Mouse (Mus musculus): Measurements from ENCODE around the gene Grm6. TPM values are rescaled to one million over a fixed set of nuclear protein-coding genes. Genes with fewer than 3 reads are reported as not detected.

The Grm6 gene
- total and polyA plus RNA-seq, 2 experiments = not detected

GRCm38 (mm10) chr11:50850989-50851601, 610 bp downstream of the Grm6 start:
- H3K36me3 ChIP-seq (ENCODE audit: control insufficient read depth, insufficient read depth, low read length) = no peaks in the 10 kb centered on the region
- peak overlapping the region; percentile 19; the same call in 1 of the 2 replicates for H3K4me3 ChIP-seq (ENCODE audit: insufficient read depth, low read depth, low read length)
- H3K27ac ChIP-seq (replicated peaks; ENCODE audit: insufficient read depth, low read depth, low read length) = no peak overlapping the region
- WGBS = 1% methylated on average over 68 of the region's 72 CpGs
- TF ChIP-seq CTCF (IDR thresholded peaks at IDR 0.05; ENCODE audit: low read depth, low read length) (no peak), POLR2A (IDR thresholded peaks at IDR 0.05; ENCODE audit: extremely low read depth, insufficient read depth, low read length) (no peak)
- H3K4me1 ChIP-seq (ENCODE audit: control insufficient read depth, insufficient read depth, low read length) = peaks cover 5% of the 10 kb centered on the region; the same call in 1 of the 2 replicates
- no peak for DNase-seq (ENCODE audit: extremely low read depth, low read depth, low spot score)
- H3K27me3 ChIP-seq (ENCODE audit: control insufficient read depth, insufficient read depth, low read length) = peaks cover 14% of the 10 kb centered on the region
- no peaks in the 10 kb centered on the region for H3K79me2 ChIP-seq (ENCODE audit: control insufficient read depth, insufficient read depth, low read length)
- H3K9ac ChIP-seq (ENCODE audit: low read depth, low read length) = peak overlapping the region; percentile 14; the same call in 1 of the 2 replicates

DNA sequence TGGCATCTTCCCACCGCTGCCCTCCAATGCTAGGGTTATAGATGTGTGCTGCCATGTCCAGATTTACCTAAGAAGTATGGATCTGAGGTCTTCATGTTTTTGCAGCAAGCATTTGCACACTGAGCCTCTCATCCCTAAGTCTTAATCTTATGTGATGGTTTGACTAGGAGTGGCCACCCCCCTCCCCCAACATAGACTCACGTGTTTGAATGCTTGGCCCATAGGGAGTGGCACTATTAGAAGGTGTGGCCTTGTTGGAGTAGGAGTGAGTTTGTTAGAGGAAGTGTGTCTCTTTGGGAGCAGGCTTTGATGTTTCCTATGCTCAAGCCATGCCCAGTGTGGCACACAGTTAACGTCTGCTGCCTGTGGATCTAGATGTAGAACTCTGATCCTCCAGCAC, 28.2 kb downstream of the Grm6 start:
- WGBS = 89% methylated on average over 3 of the region's 3 CpGs
- no peaks in the 10 kb centered on the region for H3K4me1 ChIP-seq (ENCODE audit: control insufficient read depth, insufficient read depth, low read length)
- peaks cover 8% of the 10 kb centered on the region for H3K36me3 ChIP-seq (ENCODE audit: control insufficient read depth, insufficient read depth, low read length)
- H3K27ac ChIP-seq (replicated peaks; ENCODE audit: insufficient read depth, low read depth, low read length) = no peak overlapping the region
- no peaks in the 10 kb centered on the region for H3K79me2 ChIP-seq (ENCODE audit: control insufficient read depth, insufficient read depth, low read length)
- no peak overlapping the region for H3K9ac ChIP-seq (ENCODE audit: low read depth, low read length)
- no peaks in the 10 kb centered on the region for H3K27me3 ChIP-seq (ENCODE audit: control insufficient read depth, insufficient read depth, low read length)
- no peak for TF ChIP-seq CTCF (IDR thresholded peaks at IDR 0.05; ENCODE audit: low read depth, low read length)
- no peak for TF ChIP-seq POLR2A (IDR thresholded peaks at IDR 0.05; ENCODE audit: extremely low read depth, insufficient read depth, low read length)
- no peak for DNase-seq (ENCODE audit: extremely low read depth, low read depth, low spot score)
- no peak overlapping the region for H3K4me3 ChIP-seq (ENCODE audit: insufficient read depth, low read depth, low read length)

DNA sequence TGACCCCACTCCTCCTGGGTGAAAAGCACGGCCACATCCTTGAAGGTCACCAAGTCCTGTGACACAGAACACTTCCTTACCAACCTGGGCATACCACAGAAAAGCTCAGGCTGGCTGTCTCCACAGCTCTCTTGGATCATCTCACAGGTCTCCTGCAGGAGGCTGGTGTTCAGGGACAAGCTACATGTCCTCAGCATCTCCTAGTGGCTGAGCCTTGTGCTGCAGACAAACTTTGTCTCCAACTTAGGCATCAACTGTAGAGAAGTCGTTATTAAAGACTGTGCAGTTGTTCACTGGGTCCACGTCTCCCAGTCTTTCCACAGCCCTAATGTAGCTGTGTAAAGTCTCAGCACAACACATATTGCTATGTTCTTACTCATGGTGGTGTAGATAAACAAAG, 33.3 kb downstream of the Grm6 start:
- WGBS = 71% methylated on average over 3 of the region's 3 CpGs
- Histone ChIP-seq H3K4me1 (ENCODE audit: control insufficient read depth, insufficient read depth, low read length) (no peaks in the 10 kb centered on the region), H3K9ac (ENCODE audit: low read depth, low read length) (no peak overlapping the region), H3K36me3 (ENCODE audit: control insufficient read depth, insufficient read depth, low read length) (no peaks in the 10 kb centered on the region), H3K79me2 (ENCODE audit: control insufficient read depth, insufficient read depth, low read length) (no peaks in the 10 kb centered on the region), H3K27me3 (ENCODE audit: control insufficient read depth, insufficient read depth, low read length) (no peaks in the 10 kb centered on the region), H3K4me3 (ENCODE audit: insufficient read depth, low read depth, low read length) (no peak overlapping the region), H3K27ac (replicated peaks; ENCODE audit: insufficient read depth, low read depth, low read length) (no peak overlapping the region)
- no peak for TF ChIP-seq CTCF (IDR thresholded peaks at IDR 0.05; ENCODE audit: low read depth, low read length)
- no peak for TF ChIP-seq POLR2A (IDR thresholded peaks at IDR 0.05; ENCODE audit: extremely low read depth, insufficient read depth, low read length)
- no peak for DNase-seq (ENCODE audit: extremely low read depth, low read depth, low spot score)

DNA sequence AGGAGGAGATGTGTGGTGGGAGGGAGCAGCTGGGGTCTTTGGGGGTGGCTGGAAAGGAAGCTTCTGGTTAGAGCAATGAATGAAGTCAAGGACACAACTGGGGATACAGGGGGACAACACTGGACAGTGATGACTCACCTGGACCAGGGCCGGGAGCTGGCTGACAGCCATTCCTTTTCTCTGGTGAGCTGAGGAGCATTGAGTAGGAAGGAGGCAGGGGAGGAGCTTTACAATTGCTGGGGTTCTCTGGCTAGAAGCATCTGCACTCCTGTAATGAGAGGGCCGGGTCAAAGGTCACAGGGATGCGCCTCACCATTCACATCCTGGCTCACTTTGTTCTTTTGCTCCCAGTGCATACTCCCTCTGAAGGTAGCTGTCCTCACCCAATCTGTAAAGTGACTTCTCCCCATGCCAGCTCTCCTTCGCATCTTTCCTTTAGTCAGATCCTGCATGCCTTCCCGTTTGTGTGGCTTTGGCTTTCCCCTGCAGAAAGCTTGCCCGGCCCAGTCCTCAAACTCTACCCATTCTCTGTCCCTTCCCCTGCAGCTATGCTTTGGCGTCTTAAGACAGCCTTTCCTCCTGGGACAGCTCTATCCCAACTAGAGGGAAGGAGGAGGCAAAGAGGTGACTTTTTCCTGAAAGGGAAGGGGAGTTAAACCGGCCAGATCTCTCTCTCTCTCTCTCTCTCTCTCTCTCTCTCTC, 35.9 kb downstream of the Grm6 start:
- 72% methylated on average over 8 of the region's 8 CpGs for WGBS
- no peaks in the 10 kb centered on the region for H3K27me3 ChIP-seq (ENCODE audit: control insufficient read depth, insufficient read depth, low read length)
- no peak overlapping the region for H3K27ac ChIP-seq (replicated peaks; ENCODE audit: insufficient read depth, low read depth, low read length)
- no peak overlapping the region for H3K9ac ChIP-seq (ENCODE audit: low read depth, low read length)
- DNase-seq (ENCODE audit: extremely low read depth, low read depth, low spot score) = no peak
- no peaks in the 10 kb centered on the region for H3K79me2 ChIP-seq (ENCODE audit: control insufficient read depth, insufficient read depth, low read length)
- TF ChIP-seq POLR2A (IDR thresholded peaks at IDR 0.05; ENCODE audit: extremely low read depth, insufficient read depth, low read length) = no peak
- no peak for TF ChIP-seq CTCF (IDR thresholded peaks at IDR 0.05; ENCODE audit: low read depth, low read length)
- no peaks in the 10 kb centered on the region for H3K36me3 ChIP-seq (ENCODE audit: control insufficient read depth, insufficient read depth, low read length)
- H3K4me3 ChIP-seq (ENCODE audit: insufficient read depth, low read depth, low read length) = no peak overlapping the region
- H3K4me1 ChIP-seq (ENCODE audit: control insufficient read depth, insufficient read depth, low read length) = no peaks in the 10 kb centered on the region

GRCm38 (mm10) chr11:50886933-50887293, 36.4 kb downstream of the Grm6 start:
- Histone ChIP-seq H3K4me1 (ENCODE audit: control insufficient read depth, insufficient read depth, low read length) (no peaks in the 10 kb centered on the region), H3K4me3 (ENCODE audit: insufficient read depth, low read depth, low read length) (peak overlapping the region; percentile 17; the same call in 1 of the 2 replicates), H3K36me3 (ENCODE audit: control insufficient read depth, insufficient read depth, low read length) (no peaks in the 10 kb centered on the region), H3K27ac (replicated peaks; ENCODE audit: insufficient read depth, low read depth, low read length) (no peak overlapping the region), H3K27me3 (ENCODE audit: control insufficient read depth, insufficient read depth, low read length) (no peaks in the 10 kb centered on the region), H3K9ac (ENCODE audit: low read depth, low read length) (peak overlapping the region; percentile 47), H3K79me2 (ENCODE audit: control insufficient read depth, insufficient read depth, low read length) (no peaks in the 10 kb centered on the region)
- DNase-seq (ENCODE audit: extremely low read depth, low read depth, low spot score) = no peak
- TF ChIP-seq CTCF (IDR thresholded peaks at IDR 0.05; ENCODE audit: low read depth, low read length) (no peak), POLR2A (IDR thresholded peaks at IDR 0.05; ENCODE audit: extremely low read depth, insufficient read depth, low read length) (no peak)
- WGBS = 39% methylated on average over 10 of the region's 10 CpGs

Data from liver, adult 2 months (tissue).